Mouse (Mus musculus) right cerebral cortex, adult 2 months (tissue): ENCODE data around the gene Ltbp1.

Experiments
- DNase-seq, 2 experiments: peaks; one replicate each; pipeline ENCODE4 v3.0.0; 2021 to 2022; ENCODE audit warnings: low spot score in 2 of 2

The Ltbp1 gene

GRCm38 (mm10) chr17:75172685-75173205 lies 167.4 kb downstream of the Ltbp1 start:
- DNase-seq = no peak

- DNase-seq = no peak
Observed at GRCm38 (mm10) chr17:75174501-75174900, 169.1 kb downstream of the Ltbp1 start.

- DNase-seq = peak; percentile 28 to 35
Observed at GRCm38 (mm10) chr17:75177920-75178867, 172.8 kb downstream of the Ltbp1 start.

GRCm38 (mm10) chr17:75179001-75179400 lies 173.6 kb downstream of the Ltbp1 start:
- no peak for DNase-seq

- DNase-seq = no peak
Observed at GRCm38 (mm10) chr17:75180301-75180700, 174.9 kb downstream of the Ltbp1 start.

GRCm38 (mm10) chr17:75180956-75181588 lies 175.7 kb downstream of the Ltbp1 start:
- DNase-seq = no peak

- DNase-seq = no peak
Observed at GRCm38 (mm10) chr17:75182319-75183001, 177.1 kb downstream of the Ltbp1 start.

GRCm38 (mm10) chr17:75186732-75187509 lies 181.6 kb downstream of the Ltbp1 start:
- DNase-seq = no peak

- DNase-seq = no peak
Observed at GRCm38 (mm10) chr17:75196952-75197351, 191.6 kb downstream of the Ltbp1 start.

- no peak for DNase-seq
Observed at GRCm38 (mm10) chr17:75198767-75199166, 193.4 kb downstream of the Ltbp1 start.

GRCm38 (mm10) chr17:75199694-75200093 lies 194.3 kb downstream of the Ltbp1 start:
- no peak for DNase-seq

GRCm38 (mm10) chr17:75202314-75202713 lies 196.9 kb downstream of the Ltbp1 start:
- DNase-seq = no peak

GRCm38 (mm10) chr17:75204065-75204464 lies 198.7 kb downstream of the Ltbp1 start:
- no peak for DNase-seq

- DNase-seq = no peak
Observed at GRCm38 (mm10) chr17:75206281-75206680, 200.9 kb downstream of the Ltbp1 start.

- no peak for DNase-seq
Observed at GRCm38 (mm10) chr17:75208164-75208698, 202.9 kb downstream of the Ltbp1 start.

GRCm38 (mm10) chr17:75210526-75210925 lies 205.2 kb downstream of the Ltbp1 start:
- DNase-seq = no peak

GRCm38 (mm10) chr17:75216362-75216761 lies 211.0 kb downstream of the Ltbp1 start:
- no peak for DNase-seq

GRCm38 (mm10) chr17:75218700-75219099 lies 213.3 kb downstream of the Ltbp1 start:
- DNase-seq = no peak

- DNase-seq = no peak
Observed at GRCm38 (mm10) chr17:75228321-75228720, 223.0 kb downstream of the Ltbp1 start.

- no peak for DNase-seq
Observed at GRCm38 (mm10) chr17:75233206-75233605, 227.8 kb downstream of the Ltbp1 start.

GRCm38 (mm10) chr17:75233923-75234322 lies 228.6 kb downstream of the Ltbp1 start:
- no peak for DNase-seq
